Mouse (Mus musculus) large intestine, adult 2 months (tissue): ENCODE data around the gene Fis1. TPM values are rescaled to one million over a fixed set of nuclear protein-coding genes. Genes with fewer than 3 reads are reported as not detected.

Experiments
- DNase-seq: peaks from one replicate; pipeline ENCODE4 v3.0.0-alpha.2; 2012; ENCODE audit warnings: low read depth, low spot score
- WGBS: fragments of 180-500 bp; shearing (Covaris S2); methylation state at CpG from one replicate; pipeline ENCODE4 v1.1.7; 2018; 5-methylcytosine and 5-hydroxymethylcytosine counted together
- polyA plus RNA-seq: library from polyadenylated mRNA; depleted of rRNA; stranded (reverse); fragments of >200 nt; gene quantifications from 2 replicates; pipeline ENCODE4 v1.2.3, GENCODE M21; 2012

The Fis1 gene
- polyA plus RNA-seq, 1 experiment, result 235 TPM

DNA sequence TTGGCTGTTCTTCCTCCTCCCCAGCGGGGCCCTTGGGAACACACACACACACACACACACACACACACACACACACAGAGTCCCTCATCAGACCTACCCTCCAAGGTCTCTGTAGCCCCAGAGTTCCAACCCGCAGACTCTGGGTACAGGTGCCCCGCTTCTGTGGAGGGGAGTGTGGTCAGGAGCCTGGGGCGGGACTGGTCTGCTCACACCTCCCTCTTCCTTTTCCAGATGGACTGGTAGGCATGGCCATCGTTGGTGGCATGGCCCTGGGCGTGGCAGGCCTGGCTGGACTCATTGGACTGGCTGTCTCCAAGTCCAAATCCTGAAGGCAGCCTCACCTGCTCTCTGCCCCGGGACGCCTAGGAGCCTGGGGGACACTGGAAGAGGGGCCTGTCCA lies 12.6 kb downstream of the Fis1 start:
- 31% methylated on average over 8 of the region's 8 CpGs for WGBS
- no peak for DNase-seq

- 6% methylated on average over 6 of the region's 6 CpGs for WGBS
- no peak for DNase-seq
Observed at GRCm38 (mm10) chr5:136966331-136966730, 13.3 kb downstream of the Fis1 start, which contains the start of gene Cldn15. Gene Cldn15, plus strand, starts transcription at chr5:136966616.

GRCm38 (mm10) chr5:136966861-136967455 lies 13.9 kb downstream of the Fis1 start:
- no peak for DNase-seq
- WGBS, result 29% methylated on average over 4 of the region's 4 CpGs

- WGBS, result 26% methylated on average over 10 of the region's 10 CpGs
- DNase-seq, result no peak
Observed at GRCm38 (mm10) chr5:136967592-136967991, 14.5 kb downstream of the Fis1 start.

DNA sequence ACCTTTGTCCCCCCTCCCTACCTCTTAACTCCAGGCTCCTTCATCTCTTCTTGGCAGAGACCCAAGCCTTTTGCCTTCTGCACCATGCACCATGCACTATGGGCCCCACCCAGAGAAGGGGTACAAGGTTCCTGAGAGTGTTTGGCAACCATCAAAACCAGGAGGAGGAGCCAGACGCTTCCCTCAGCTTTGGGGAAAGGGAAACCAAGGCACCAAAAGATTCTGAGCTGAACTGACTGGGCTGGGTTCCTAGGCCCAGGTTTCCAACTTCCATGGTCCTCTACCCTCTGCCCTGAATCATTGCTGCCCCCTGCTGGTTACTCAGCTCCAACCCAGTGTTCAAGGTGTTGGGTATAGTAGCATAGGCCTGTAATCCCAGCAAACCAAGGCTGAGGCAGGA lies 17.6 kb downstream of the Fis1 start:
- 32% methylated on average over 1 of the region's 1 CpGs for WGBS
- peak; percentile 83 for DNase-seq

DNA sequence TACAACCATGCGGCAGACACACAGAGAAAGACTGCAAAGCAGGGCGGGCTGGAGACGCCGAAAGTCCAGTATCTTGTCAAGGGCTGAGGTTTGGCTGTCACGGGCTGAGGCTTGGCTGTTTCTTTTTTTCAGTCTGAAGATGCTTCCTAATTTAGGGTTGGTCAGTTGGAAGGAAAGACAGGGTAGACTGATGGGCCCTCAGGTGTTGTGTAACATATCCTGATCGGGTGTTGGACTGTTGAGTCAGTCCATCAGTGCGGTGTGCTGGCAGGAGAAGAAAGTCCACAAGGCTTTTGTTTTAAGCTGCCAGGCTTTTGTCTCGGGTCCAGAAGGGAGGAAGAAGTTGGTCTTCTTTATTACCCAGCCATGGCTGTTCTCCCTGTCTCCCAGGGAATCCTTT lies 20.6 kb downstream of the Fis1 start:
- no peak for DNase-seq
- 65% methylated on average over 8 of the region's 8 CpGs for WGBS

- DNase-seq, result no peak
- WGBS, result 35% methylated on average over 4 of the region's 4 CpGs
Observed at GRCm38 (mm10) chr5:136977769-136978168, 24.7 kb downstream of the Fis1 start.

GRCm38 (mm10) chr5:136979762-136980161 lies 26.7 kb downstream of the Fis1 start:
- no peak for DNase-seq
- 86% methylated on average over 2 of the region's 2 CpGs for WGBS

- WGBS, result 90% methylated on average over 8 of the region's 8 CpGs
- DNase-seq, result no peak
Observed at GRCm38 (mm10) chr5:136980974-136981373, 27.9 kb downstream of the Fis1 start.

GRCm38 (mm10) chr5:136982338-136982930 lies 29.4 kb downstream of the Fis1 start:
- no peak for DNase-seq
- 49% methylated on average over 15 of the region's 16 CpGs for WGBS

GRCm38 (mm10) chr5:136984828-136985227 lies 31.8 kb downstream of the Fis1 start:
- DNase-seq, result no peak
- 66% methylated on average over 14 of the region's 14 CpGs for WGBS

GRCm38 (mm10) chr5:136986695-136987137 lies 33.6 kb downstream of the Fis1 start, which contains the start of gene Plod3:
Gene Plod3, plus strand, starts transcription at chr5:136987019.
- under 1% methylated on average over 26 of the region's 26 CpGs for WGBS
- DNase-seq, result peak; percentile 95

- DNase-seq, result no peak
- WGBS, result 1% methylated on average over 66 of the region's 67 CpGs
Observed at GRCm38 (mm10) chr5:136987138-136987933, 34.3 kb downstream of the Fis1 start.

GRCm38 (mm10) chr5:136987934-136988271 lies 34.8 kb downstream of the Fis1 start, which contains the start of gene Znhit1:
Gene Znhit1, minus strand, starts transcription at chr5:136988021.
- 9% methylated on average over 12 of the region's 12 CpGs for WGBS

GRCm38 (mm10) chr5:136988420-136988819 lies 35.3 kb downstream of the Fis1 start:
- WGBS, result 47% methylated on average over 7 of the region's 7 CpGs
- no peak for DNase-seq

More at GRCm38 (mm10) chr5:136987934-136988271, 34.8 kb downstream of the Fis1 start, which contains the start of gene Znhit1:
- no peak for DNase-seq

- WGBS, result 93% methylated on average over 6 of the region's 6 CpGs
- no peak for DNase-seq
Observed at GRCm38 (mm10) chr5:136989801-136990200, 36.7 kb downstream of the Fis1 start.

DNA sequence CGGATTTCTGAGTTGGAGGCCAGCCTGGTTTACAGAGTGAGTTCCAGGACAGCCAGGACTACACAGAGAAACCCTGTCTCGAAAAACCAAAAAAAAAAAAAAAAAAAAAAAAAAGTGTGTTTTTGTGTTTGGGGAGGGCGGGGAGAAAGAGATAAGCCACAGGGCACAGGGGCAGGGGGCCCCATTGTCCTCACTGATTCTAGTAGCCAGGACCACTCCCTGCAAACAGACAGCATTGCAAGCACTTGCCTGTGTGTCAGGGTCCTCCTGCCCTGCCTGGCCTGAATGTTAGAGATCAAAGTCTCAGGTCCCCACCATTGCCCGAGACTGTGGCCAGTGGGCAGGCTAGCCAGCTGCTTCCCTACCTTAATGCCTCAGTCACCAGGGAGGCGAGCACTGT lies 46.4 kb downstream of the Fis1 start:
- WGBS, result 58% methylated on average over 5 of the region's 5 CpGs

GRCm38 (mm10) chr5:137000612-137001011 lies 47.5 kb downstream of the Fis1 start:
- DNase-seq, result no peak
- 83% methylated on average over 2 of the region's 2 CpGs for WGBS

More for the DNA sequence above, 46.4 kb downstream of the Fis1 start:
- no peak for DNase-seq

DNA sequence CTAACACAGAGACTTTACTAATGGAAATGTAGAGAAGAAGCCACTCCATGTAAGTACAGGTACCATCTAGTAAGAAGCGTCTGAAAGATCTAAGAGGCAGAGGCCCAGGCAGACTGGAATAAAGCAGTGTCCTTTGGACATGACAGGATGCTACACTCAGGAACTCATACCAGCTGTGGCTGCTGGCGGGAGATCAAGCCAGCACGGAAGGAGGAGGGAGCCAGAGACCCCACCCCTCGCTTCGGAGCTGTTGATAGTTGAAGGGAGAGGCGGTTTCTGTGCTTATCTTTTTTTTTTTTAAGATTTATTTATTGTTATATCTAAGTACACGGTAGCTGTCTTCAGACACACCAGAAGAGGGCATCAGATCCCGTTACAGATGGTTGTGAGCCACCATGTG lies 54.2 kb downstream of the Fis1 start:
- 35% methylated on average over 8 of the region's 8 CpGs for WGBS
- no peak for DNase-seq

DNA sequence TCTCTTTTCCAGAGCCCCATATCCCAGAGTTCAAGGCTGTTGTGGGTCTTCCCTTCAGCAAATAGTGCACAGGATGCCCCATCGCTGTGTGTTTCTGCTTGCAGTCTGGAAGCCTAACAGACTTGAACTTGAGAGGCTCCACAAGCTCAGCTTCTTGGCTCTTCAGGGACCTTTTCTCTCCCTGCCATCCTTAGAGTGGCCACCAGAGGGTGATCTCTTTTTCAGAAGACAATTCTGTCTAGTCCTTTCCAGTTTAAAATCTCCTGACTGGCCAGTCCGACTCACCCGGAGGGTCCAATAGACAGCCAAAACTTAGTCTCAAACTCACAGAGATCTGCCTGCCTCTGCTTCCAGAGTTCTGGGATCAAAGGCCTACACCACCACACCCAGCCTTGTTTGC lies 56.9 kb downstream of the Fis1 start:
- no peak for DNase-seq

More for the DNA sequence above, 56.9 kb downstream of the Fis1 start:
- 20% methylated on average over 3 of the region's 3 CpGs for WGBS
